Mouse (Mus musculus) T-cell, adult 2 months (primary cell): ENCODE data around the gene Cftr.

ENCODE experiments used
- DNase-seq: peaks from one replicate; pipeline ENCODE4 v3.0.0; 2022; ENCODE audit warnings: low spot score

The Cftr gene

GRCm38 (mm10) chr6:18170311-18170922 lies at the start of gene Cftr:
Cftr (plus strand) TSS chr6:18170687.
- no peak for DNase-seq

- DNase-seq = no peak
These were observed 43.1 kb upstream of the Cftr start for GRCm38 (mm10) chr6:18127206-18127983.

GRCm38 (mm10) chr6:18128059-18128458 lies 42.4 kb upstream of the Cftr start:
- DNase-seq = no peak

- DNase-seq = no peak
These were observed 35.2 kb upstream of the Cftr start for GRCm38 (mm10) chr6:18135246-18135645.

DNA sequence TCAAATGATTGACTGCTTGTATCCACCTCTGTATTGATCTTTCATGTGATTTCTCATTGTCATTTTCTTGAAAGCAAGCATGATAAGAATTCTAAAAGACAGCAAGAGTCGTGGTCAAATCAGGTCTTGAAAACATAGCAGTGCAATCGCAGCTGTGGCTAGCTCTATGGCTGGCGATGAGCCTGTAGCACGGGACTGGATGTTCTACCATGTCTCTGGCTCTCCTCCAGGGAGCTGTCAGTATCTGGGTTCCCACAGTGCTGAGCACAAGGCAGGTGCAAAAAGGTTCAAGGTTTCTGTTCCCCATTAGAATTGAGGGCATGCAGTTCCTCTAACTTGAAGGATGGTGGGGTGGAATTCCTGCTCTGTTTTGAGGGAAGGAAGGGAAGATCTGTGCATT lies 17.5 kb upstream of the Cftr start:
- no peak for DNase-seq

GRCm38 (mm10) chr6:18169618-18170017 lies 869 bp upstream of the Cftr start:
- DNase-seq = no peak

DNA sequence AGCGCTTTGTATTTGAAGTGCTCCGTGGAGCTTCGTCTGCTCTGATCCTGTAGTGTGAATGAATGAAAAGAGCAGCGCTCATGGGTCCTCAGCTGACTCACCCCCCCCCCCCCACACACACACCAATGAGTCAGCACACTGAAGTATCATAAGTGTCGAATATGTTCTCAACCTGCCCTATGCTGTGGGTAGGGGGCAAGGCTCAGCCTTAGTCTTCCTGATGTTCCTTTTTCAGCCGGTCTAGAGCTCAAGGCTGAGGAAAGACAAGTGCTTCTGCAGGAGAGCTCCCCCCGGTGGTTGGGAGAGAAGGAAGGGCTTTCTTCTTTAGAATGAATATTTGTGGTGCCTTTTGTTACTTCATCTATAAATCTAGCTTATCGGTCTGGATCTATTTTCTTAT lies 1.1 kb downstream of the Cftr start:
- DNase-seq = no peak

GRCm38 (mm10) chr6:18177509-18177908 lies 7.0 kb downstream of the Cftr start:
- DNase-seq = no peak

- no peak for DNase-seq
These were observed 10.2 kb downstream of the Cftr start for GRCm38 (mm10) chr6:18180665-18181064.

- DNase-seq = no peak
These were observed 12.4 kb downstream of the Cftr start for GRCm38 (mm10) chr6:18182903-18183302.

GRCm38 (mm10) chr6:18220691-18221090 lies 50.2 kb downstream of the Cftr start:
- DNase-seq = no peak

- no peak for DNase-seq
These were observed 52.7 kb downstream of the Cftr start for GRCm38 (mm10) chr6:18223206-18223605.

- DNase-seq = no peak
These were observed 54.7 kb downstream of the Cftr start for GRCm38 (mm10) chr6:18225157-18225556.

- no peak for DNase-seq
These were observed 76.0 kb downstream of the Cftr start for GRCm38 (mm10) chr6:18246495-18246894.

- no peak for DNase-seq
These were observed 77.5 kb downstream of the Cftr start for GRCm38 (mm10) chr6:18247891-18248463.

GRCm38 (mm10) chr6:18248464-18248863 lies 78.0 kb downstream of the Cftr start:
- DNase-seq = no peak

DNA sequence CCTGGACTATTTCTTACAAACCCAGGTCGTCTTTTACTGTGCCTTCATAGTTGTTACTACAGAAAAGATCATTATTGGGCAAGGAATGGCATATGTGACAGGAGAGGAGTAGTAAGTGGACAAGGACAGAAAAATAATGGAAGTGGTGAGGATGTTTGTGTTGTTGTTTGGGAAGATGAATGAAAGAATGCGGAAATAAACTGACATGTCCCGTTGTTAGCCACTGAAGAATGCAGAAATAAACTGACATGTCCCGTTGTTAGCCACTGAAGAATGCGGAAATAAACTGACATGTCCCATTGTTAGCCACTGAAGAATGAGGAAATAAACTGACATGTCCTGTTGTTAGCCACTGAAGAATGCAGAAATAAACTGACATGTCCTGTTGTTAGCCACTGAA lies 84.1 kb downstream of the Cftr start:
- no peak for DNase-seq

GRCm38 (mm10) chr6:18270983-18271382 lies 100.5 kb downstream of the Cftr start:
- DNase-seq = no peak

GRCm38 (mm10) chr6:18300781-18301180 lies 130.3 kb downstream of the Cftr start:
- DNase-seq = no peak

DNA sequence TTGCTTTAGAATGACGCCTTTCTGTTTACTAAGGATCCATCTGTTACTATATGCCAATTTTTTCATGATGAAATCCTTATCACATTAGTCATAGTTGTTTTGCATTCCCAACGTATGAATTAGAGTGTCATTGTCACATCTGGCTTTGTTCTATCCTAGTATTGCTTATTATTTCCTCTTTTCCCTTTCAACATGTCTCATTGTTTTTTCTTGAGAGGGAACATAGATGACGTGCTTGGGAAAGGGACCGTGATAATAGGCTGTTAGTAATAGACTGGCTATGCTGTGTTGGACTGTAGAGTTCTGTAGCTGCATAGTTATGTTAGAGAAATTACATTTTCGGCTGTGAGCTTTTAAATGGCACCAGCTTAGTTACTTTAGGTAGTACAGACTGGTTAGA lies 131.6 kb downstream of the Cftr start:
- no peak for DNase-seq

DNA sequence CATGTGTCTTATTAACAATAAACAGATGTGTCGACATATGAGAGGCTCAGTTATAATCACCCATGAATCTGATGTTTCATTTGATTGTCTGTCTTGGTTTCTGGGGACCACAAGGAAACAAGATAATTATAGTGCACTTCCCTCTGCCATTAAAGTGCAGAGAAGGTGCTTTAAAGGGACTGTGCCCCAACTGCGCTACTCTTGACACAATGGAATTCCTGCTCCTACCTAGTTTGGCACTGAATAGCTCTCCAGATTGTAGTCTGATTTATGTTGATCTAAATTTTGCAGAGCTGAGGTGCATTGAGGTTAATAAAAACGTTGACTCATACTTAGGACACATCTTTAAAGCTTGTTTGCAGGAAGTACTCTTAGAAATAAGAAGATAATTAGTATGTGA lies 132.7 kb downstream of the Cftr start:
- DNase-seq = no peak

DNA sequence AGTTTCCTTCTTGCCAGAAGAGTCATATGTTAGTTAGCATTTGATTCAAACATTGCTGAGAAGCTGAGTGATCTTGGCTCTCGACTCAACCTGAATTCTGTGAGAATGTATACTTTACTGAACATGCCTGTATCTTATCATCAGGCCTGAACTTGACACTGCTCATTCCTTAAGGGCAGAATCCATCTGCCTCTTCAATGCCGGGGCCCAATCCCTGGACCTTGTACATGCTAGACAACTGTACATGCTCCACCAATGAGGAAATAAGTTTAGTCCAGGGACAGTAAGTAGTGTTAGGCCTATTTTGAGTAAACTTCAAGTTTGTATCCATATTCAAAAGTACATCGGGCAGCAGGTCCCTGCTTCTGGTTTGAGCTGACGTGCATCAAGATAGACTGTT lies 134.6 kb downstream of the Cftr start:
- no peak for DNase-seq

- no peak for DNase-seq
These were observed 140.5 kb downstream of the Cftr start for GRCm38 (mm10) chr6:18310983-18311382.
